Mouse (Mus musculus) hindbrain, embryonic 12.5 days (tissue): ENCODE data around the gene Taf1a. TPM values are rescaled to one million over a fixed set of nuclear protein-coding genes. Genes with fewer than 3 reads are reported as not detected.
"Not testable (repeated sequence)": the region's sequence is repeated elsewhere in the genome, so short reads cannot be mapped to it uniquely, and the experiment has no call there.

Experiments used
- ATAC-seq: fragments of 200-750 bp; cut with Nextera tagmentation; 2 replicates; pipeline ENCODE4 v1.8.0; 2017; ENCODE audit warnings: moderate TSS enrichment; ENCODE audit not compliant: low FRiP score
- H3K27ac ChIP-seq: fragments of 300-500 bp; sonication (generic); 2 replicates; pipeline ENCODE4 v1.5.1; 2016; ENCODE audit warnings: mild to moderate bottlenecking
- H3K27me3 ChIP-seq: fragments of 300-500 bp; sonication (generic); 2 replicates; pipeline ENCODE4 v1.6.1; 2016; ENCODE audit warnings: mild to moderate bottlenecking
- H3K36me3 ChIP-seq: fragments of 300-500 bp; sonication (generic); 2 replicates; pipeline ENCODE4 v1.6.1; 2016; ENCODE audit warnings: mild to moderate bottlenecking
- H3K4me1 ChIP-seq: fragments of 300-500 bp; sonication (generic); 2 replicates; pipeline ENCODE4 v1.6.1; 2016
- H3K4me2 ChIP-seq: fragments of 300-500 bp; sonication (generic); replicated peaks from 2 replicates; pipeline ENCODE4 v1.6.1; 2016; ENCODE audit warnings: mild to moderate bottlenecking
- H3K4me3 ChIP-seq: fragments of 300-500 bp; sonication (generic); 2 replicates; pipeline ENCODE4 v1.5.1; 2016; ENCODE audit warnings: mild to moderate bottlenecking
- H3K9ac ChIP-seq: fragments of 300-500 bp; sonication (generic); 2 replicates; pipeline ENCODE4 v1.6.1; 2016; ENCODE audit warnings: mild to moderate bottlenecking, moderate library complexity
- H3K9me3 ChIP-seq: fragments of 300-500 bp; sonication (generic); replicated peaks from 2 replicates; pipeline ENCODE4 v1.6.1; 2016; ENCODE audit warnings: mild to moderate bottlenecking
- WGBS: fragments of 180-500 bp; shearing (Covaris S2); methylation state at CpG from one replicate; pipeline ENCODE4 v1.1.7; 2016; 5-methylcytosine and 5-hydroxymethylcytosine counted together
- polyA plus RNA-seq: library from polyadenylated mRNA; unstranded; fragments of >200 nt; fragmentation: Nextera tagmentation; extraction: Ambion mirVana; gene quantifications from 2 replicates; pipeline ENCODE4 v1.2.1, GENCODE M21; 2016

Taf1a gene
- polyA plus RNA-seq, result 19.8 and 20.6 TPM in 2 replicates

- peak within 1 kb of the TSS; percentile 77 for H3K4me3 ChIP-seq
- peaks cover 10% of the 10 kb centered on the region for H3K4me1 ChIP-seq
- H3K9me3 ChIP-seq, result no peaks in the 10 kb centered on the region
- peaks cover 22% of the 10 kb centered on the region for H3K27me3 ChIP-seq
- WGBS, result 6% methylated on average over 44 of the region's 44 CpGs
- H3K36me3 ChIP-seq, result peaks cover 10% of the 10 kb centered on the region
- ATAC-seq, result peak; percentile 100
- H3K4me2 ChIP-seq, result peak within 1 kb of the TSS; percentile 85
- H3K9ac ChIP-seq, result peak within 1 kb of the TSS; percentile 53
- H3K27ac ChIP-seq, result peak within 1 kb of the TSS; percentile 58
Measured at GRCm38 (mm10) chr1:183388426-183389406, at the start of gene Taf1a. TSS of gene Taf1a (plus strand) at chr1:183388981.

GRCm38 (mm10) chr1:183342902-183343301 is 45.9 kb upstream of the Taf1a start:
- not testable (repeated sequence) for H3K27ac ChIP-seq, H3K9me3 ChIP-seq, H3K4me2 ChIP-seq, H3K9ac ChIP-seq, H3K4me3 ChIP-seq, ATAC-seq, H3K27me3 ChIP-seq
- 100% methylated on average over 1 of the region's 1 CpGs for WGBS
- peaks cover 14% of the 10 kb centered on the region for H3K4me1 ChIP-seq
- peaks cover 32% of the 10 kb centered on the region for H3K36me3 ChIP-seq

GRCm38 (mm10) chr1:183344886-183345816 is 43.6 kb upstream of the Taf1a start:
- Histone ChIP-seq H3K4me1 (peaks cover 14% of the 10 kb centered on the region), H3K27ac (peak overlapping the region; percentile 82), H3K9ac (peak overlapping the region; percentile 86), H3K4me3 (peak overlapping the region; percentile 91), H3K36me3 (peaks cover 33% of the 10 kb centered on the region), H3K27me3 (no peaks in the 10 kb centered on the region), H3K4me2 (peak overlapping the region; percentile 91), H3K9me3 (no peaks in the 10 kb centered on the region)
- ATAC-seq, result peak; percentile 98
- WGBS, result under 1% methylated on average over 72 of the region's 72 CpGs

- H3K36me3 ChIP-seq, result peaks cover 36% of the 10 kb centered on the region
- H3K27ac ChIP-seq, result peak overlapping the region; percentile 82
- H3K9ac ChIP-seq, result peak overlapping the region; percentile 86
- ATAC-seq, result peak; percentile 53
- H3K4me1 ChIP-seq, result peaks cover 14% of the 10 kb centered on the region
- H3K9me3 ChIP-seq, result no peaks in the 10 kb centered on the region
- peak overlapping the region; percentile 91 for H3K4me2 ChIP-seq
- WGBS, result 11% methylated on average over 10 of the region's 10 CpGs
- H3K27me3 ChIP-seq, result no peaks in the 10 kb centered on the region
- H3K4me3 ChIP-seq, result peak overlapping the region; percentile 91
Measured at GRCm38 (mm10) chr1:183345817-183346195, 43.0 kb upstream of the Taf1a start.

- H3K4me2 ChIP-seq, result no peak overlapping the region
- no peaks in the 10 kb centered on the region for H3K27me3 ChIP-seq
- no peak overlapping the region for H3K27ac ChIP-seq
- 29% methylated on average over 6 of the region's 6 CpGs for whole genome bisulfite sequencing
- ATAC-seq, result no peak
- no peak overlapping the region for H3K4me3 ChIP-seq
- peaks cover 53% of the 10 kb centered on the region for H3K36me3 ChIP-seq
- H3K9ac ChIP-seq, result no peak overlapping the region
- peaks cover 12% of the 10 kb centered on the region for H3K4me1 ChIP-seq
- no peaks in the 10 kb centered on the region for H3K9me3 ChIP-seq
Measured at GRCm38 (mm10) chr1:183349840-183350239, 38.9 kb upstream of the Taf1a start.

GRCm38 (mm10) chr1:183358901-183359300 is 29.9 kb upstream of the Taf1a start:
- Histone ChIP-seq H3K27ac (no peak overlapping the region), H3K9me3 (no peaks in the 10 kb centered on the region), H3K4me2 (no peak overlapping the region), H3K4me1 (no peaks in the 10 kb centered on the region), H3K4me3 (no peak overlapping the region), H3K9ac (no peak overlapping the region), H3K27me3 (no peaks in the 10 kb centered on the region), H3K36me3 (peaks cover 65% of the 10 kb centered on the region)
- WGBS, result 94% methylated on average over 3 of the region's 3 CpGs
- ATAC-seq, result no peak

- 0 out of 2 replicates have a peak, but pooled peaks cover 3% of the 10 kb centered on the region for H3K4me1 ChIP-seq
- no peaks in the 10 kb centered on the region for H3K9me3 ChIP-seq
- no peak overlapping the region for H3K9ac ChIP-seq
- no peak overlapping the region for H3K27ac ChIP-seq
- H3K36me3 ChIP-seq, result peaks cover 51% of the 10 kb centered on the region
- no peak overlapping the region for H3K4me2 ChIP-seq
- no peak overlapping the region for H3K4me3 ChIP-seq
- WGBS, result 95% methylated on average over 5 of the region's 5 CpGs
- ATAC-seq, result no peak
- no peaks in the 10 kb centered on the region for H3K27me3 ChIP-seq
Measured at GRCm38 (mm10) chr1:183362301-183362700, 26.5 kb upstream of the Taf1a start.

GRCm38 (mm10) chr1:183362729-183363576 is 25.8 kb upstream of the Taf1a start:
- Histone ChIP-seq H3K4me2 (no peak overlapping the region), H3K36me3 (peaks cover 45% of the 10 kb centered on the region), H3K9me3 (no peaks in the 10 kb centered on the region), H3K27ac (no peak overlapping the region), H3K27me3 (no peaks in the 10 kb centered on the region), H3K4me3 (no peak overlapping the region), H3K9ac (no peak overlapping the region), H3K4me1 (peaks cover 8% of the 10 kb centered on the region; the same call in 1 of the 2 replicates)
- WGBS, result 93% methylated on average over 14 of the region's 14 CpGs
- ATAC-seq, result no peak

GRCm38 (mm10) chr1:183363577-183363867 is 25.3 kb upstream of the Taf1a start:
- H3K27ac ChIP-seq, result no peak overlapping the region
- no peak overlapping the region for H3K4me2 ChIP-seq
- no peaks in the 10 kb centered on the region for H3K9me3 ChIP-seq
- ATAC-seq, result no peak
- 94% methylated on average over 5 of the region's 5 CpGs for WGBS
- peaks cover 39% of the 10 kb centered on the region for H3K36me3 ChIP-seq
- H3K4me1 ChIP-seq, result peaks cover 13% of the 10 kb centered on the region
- H3K27me3 ChIP-seq, result no peaks in the 10 kb centered on the region
- H3K4me3 ChIP-seq, result no peak overlapping the region
- H3K9ac ChIP-seq, result no peak overlapping the region

GRCm38 (mm10) chr1:183366361-183366760 is 22.4 kb upstream of the Taf1a start:
- Histone ChIP-seq H3K4me1 (peaks cover 15% of the 10 kb centered on the region), H3K4me3 (no peak overlapping the region), H3K9me3 (no peaks in the 10 kb centered on the region), H3K4me2 (no peak overlapping the region), H3K9ac (no peak overlapping the region), H3K36me3 (peaks cover 16% of the 10 kb centered on the region), H3K27me3 (no peaks in the 10 kb centered on the region), H3K27ac (no peak overlapping the region)
- 85% methylated on average over 5 of the region's 5 CpGs for WGBS
- no peak for ATAC-seq

- WGBS, result 2% methylated on average over 54 of the region's 56 CpGs
- Histone ChIP-seq H3K4me1 (peaks cover 15% of the 10 kb centered on the region), H3K27ac (peak overlapping the region; percentile 80), H3K27me3 (no peaks in the 10 kb centered on the region), H3K9me3 (no peaks in the 10 kb centered on the region), H3K4me3 (peak overlapping the region; percentile 87), H3K9ac (peak overlapping the region; percentile 90), H3K4me2 (peak overlapping the region; percentile 89), H3K36me3 (peaks cover 12% of the 10 kb centered on the region)
- peak; percentile 86 for ATAC-seq
Measured at GRCm38 (mm10) chr1:183368601-183369400, 20.0 kb upstream of the Taf1a start.
